Mouse (Mus musculus): ENCODE results near the gene Asna1. TPM values are rescaled to one million over a fixed set of nuclear protein-coding genes. Genes with fewer than 3 reads are reported as not detected.

The Asna1 gene
- 10 to 100 TPM; 66.2 to 69.8 TPM for total RNA-seq (2021)

DNA sequence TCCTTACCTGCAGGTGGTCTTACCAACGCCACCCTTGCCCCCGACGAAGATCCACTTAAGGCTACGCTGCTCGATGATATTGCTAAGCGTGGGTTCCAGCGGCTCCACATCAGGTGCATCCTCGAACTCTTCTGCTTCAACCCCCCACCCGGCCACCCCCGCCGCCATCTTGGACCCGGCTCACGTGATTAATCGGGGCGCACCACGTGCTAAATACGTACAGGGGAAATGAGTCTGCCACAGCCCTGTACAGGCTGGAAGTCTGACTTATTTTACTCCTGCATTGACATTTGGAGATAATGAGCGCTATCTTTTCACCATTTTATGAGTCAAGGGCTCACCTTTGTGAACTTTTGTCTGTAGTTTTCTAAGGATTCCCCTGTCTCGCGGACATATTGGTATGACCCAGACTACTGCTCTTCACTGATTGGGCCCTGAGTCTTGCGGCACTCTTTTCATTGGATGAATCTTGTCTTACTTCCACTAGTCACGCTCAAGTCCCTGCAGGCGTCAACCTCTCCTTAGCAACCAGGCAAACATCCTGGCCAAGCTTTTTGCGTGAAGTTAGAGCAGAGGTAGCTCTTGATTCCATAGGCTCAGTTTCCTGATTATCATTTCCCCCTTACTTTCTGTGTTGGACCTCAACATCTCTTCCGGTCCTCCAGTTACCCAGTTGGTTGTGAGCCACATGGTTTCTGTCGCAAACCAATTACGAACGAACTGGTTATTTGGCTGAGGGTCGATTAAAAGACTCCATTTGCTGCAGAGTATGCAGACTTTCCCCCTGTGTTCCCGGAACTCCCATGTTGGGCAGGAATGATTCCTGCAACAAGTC is at the start of gene Asna1:
TSS of gene Asna1 (minus strand) at position 184 of the 835 bp plus-strand sequence.
- intact Hi-C loops (cut with DNase I) = loop anchor here (5.0 kb wide), 1 partner anchor 48 kb away; the partner anchor contains the start of gene Junb

DNA sequence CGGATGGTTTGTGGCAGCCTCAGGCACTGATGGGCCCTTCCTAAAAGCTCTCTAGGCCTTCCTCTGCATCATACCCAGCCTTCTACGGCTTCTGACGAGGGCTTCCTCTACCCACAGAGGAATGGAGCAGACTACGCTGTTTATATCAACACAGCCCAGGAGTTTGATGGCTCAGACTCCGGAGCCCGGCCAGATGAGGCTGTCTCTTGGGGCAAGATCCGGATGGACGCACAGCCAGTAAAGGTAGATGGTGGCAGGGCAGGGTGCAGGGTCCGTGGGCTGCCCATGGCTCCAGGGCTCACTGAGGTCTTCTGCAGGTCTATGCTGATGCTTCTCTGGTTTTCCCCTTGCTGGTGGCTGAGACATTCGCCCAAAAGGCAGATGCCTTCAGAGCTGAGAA is 49.5 kb upstream of the Asna1 start:
- no peak for DNase-seq
- intact Hi-C loops (cut with DNase I) = no loop called here

More for the DNA sequence above, at the start of gene Asna1:
- peak; percentile 81 to 89 for DNase-seq

DNA sequence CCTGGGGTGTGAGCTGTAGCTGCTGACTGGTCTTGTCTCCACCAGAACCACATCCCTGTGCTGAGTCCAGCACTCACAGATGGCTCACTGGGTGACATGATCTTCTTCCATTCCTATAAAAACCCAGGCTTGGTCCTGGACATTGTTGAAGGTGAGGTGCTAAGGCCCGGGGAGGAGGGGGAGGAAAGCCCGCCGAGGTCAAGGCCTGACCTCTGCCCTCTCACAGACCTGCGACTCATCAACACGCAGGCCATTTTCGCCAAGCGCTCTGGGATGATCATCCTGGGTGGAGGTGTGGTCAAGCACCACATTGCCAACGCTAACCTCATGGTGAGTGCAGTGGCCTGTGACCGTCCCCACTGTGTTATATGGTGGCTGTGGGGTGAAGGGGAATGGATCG is 49.1 kb upstream of the Asna1 start:
- intact Hi-C loops (cut with DNase I) = no loop called here
- DNase-seq = no peak

DNA sequence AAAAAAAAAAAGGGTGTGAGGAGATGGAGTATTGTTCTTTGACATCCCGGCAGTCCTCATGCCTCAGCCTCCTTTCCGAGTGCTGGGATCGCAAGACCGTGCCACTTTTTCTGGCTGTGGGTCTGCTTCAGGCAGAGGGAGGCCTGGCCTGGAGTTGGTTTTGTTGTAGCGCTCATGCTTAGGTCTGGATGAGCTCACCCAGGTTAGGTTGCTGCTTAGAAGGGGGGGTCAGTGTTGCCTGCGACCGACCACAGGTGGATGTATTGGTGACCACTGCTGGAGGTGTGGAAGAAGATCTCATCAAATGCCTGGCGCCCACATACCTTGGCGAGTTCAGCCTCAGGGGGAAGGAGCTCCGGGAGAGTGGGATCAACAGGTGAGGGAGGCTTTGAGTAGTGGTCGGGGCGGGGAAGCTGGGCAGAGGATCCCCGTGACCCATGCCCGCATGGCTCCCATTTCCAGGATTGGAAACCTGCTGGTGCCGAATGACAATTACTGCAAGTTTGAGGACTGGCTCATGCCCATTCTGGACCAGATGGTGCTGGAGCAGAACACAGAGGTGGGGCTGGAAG is 48.0 kb upstream of the Asna1 start:
- no peak for DNase-seq
- intact Hi-C loops (cut with DNase I) = no loop called here

DNA sequence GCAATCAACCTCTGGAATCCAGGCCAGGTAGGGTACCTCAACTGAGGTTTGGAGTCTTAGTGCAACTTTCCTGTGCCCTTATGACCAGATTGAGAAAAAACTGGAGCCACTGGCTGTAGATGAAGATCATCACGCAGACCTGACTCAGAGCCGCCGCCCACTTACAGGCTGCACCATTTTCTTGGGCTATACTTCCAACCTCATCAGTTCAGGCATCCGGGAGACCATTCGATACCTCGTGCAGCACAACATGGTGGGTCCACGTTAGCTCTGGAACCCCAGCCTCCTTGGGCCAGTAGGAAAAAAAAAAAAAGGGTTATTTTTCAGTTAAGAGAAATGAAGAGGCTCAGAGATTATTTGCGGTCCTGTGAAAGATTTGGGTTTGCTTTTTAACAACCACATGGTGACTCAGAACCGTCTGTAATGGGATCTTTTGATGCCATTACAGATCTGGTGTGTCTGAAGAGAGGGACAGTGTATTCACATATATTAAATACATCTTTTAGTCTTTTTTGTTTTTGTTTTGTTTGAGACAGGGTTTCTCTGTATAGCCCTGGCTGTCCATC is 47.4 kb upstream of the Asna1 start:
- DNase-seq = no peak
- intact Hi-C loops (cut with DNase I) = no loop called here

DNA sequence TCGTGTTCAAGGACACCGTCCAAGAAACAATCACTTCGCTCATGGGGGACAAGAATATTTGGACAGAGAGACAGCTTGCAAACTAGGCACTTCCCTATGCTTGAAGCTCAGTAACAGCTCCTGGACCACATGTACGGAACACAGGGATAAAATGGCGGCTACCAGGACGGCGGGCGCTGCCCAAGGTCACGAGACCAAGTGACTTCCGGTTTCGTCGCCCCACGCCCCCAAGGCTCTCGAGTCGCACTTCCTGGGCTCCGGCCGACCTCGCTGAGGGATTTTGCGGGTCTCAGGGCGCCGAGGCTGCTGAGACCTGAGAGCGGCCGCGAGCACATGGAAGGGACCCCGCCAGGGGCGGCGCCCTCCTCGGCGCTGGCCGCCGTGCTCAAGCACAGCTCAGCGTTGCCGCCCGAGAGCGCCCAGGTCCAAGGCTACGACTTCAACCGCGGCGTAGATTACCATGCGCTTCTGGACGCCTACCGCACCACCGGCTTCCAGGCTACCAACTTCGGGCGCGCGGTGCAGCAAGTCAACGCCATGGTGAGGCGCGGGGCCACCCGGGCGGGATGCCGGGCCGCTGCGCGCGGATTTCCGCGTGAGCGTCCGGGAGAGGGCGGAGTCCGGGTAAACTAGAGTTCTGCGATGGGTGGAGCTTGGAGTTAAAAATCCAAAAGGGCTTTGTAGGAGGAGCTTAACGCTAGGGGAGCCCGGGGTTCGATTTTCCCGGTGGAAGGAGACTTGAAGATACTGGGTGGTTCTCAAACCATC is 46.6 kb upstream of the Asna1 start, which contains the start of gene Dhps:
TSS of gene Dhps (plus strand) at position 244 of the 768 bp plus-strand sequence.
- intact Hi-C loops (cut with DNase I) = no loop called here

GRCm38 (mm10) chr8:85071041-85071440 is 46.0 kb upstream of the Asna1 start:
- no peak for DNase-seq
- intact Hi-C loops (cut with DNase I) = no loop called here

More for the DNA sequence above, 46.6 kb upstream of the Asna1 start, which contains the start of gene Dhps:
- DNase-seq = peak; percentile 89 to 92

GRCm38 (mm10) chr8:85067982-85068381 is 42.9 kb upstream of the Asna1 start, which contains the start of gene Gm5741:
Gm5741 (minus strand) TSS chr8:85067982.
- intact Hi-C loops (cut with DNase I) = no loop called here
- no peak for DNase-seq

DNA sequence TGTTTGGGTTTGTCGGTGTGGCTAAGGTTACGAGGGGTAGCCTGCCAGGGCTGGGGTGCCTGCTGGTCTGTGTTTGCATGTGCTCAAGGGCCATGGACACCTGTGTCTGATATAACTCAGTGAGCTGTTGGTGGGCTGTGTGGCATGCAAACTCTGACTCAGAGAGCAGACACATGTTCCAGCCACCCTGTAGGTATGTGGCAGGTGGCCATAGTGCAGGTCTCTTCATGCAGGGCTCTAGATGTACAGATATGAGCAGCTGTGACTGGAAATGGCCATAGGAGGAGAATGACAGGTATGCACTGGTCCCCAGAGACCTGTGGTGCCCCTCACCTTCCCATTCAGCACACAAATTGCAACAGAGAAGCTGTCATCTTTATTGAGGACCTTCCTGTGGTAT is 42.1 kb upstream of the Asna1 start:
- no peak for DNase-seq
- intact Hi-C loops (cut with DNase I) = no loop called here

GRCm38 (mm10) chr8:85065213-85065612 is 40.1 kb upstream of the Asna1 start:
- intact Hi-C loops (cut with DNase I) = no loop called here
- DNase-seq = no peak

- DNase-seq = no peak
- intact Hi-C loops (cut with DNase I) = no loop called here
Observed at GRCm38 (mm10) chr8:85062603-85063002, 37.5 kb upstream of the Asna1 start.

DNA sequence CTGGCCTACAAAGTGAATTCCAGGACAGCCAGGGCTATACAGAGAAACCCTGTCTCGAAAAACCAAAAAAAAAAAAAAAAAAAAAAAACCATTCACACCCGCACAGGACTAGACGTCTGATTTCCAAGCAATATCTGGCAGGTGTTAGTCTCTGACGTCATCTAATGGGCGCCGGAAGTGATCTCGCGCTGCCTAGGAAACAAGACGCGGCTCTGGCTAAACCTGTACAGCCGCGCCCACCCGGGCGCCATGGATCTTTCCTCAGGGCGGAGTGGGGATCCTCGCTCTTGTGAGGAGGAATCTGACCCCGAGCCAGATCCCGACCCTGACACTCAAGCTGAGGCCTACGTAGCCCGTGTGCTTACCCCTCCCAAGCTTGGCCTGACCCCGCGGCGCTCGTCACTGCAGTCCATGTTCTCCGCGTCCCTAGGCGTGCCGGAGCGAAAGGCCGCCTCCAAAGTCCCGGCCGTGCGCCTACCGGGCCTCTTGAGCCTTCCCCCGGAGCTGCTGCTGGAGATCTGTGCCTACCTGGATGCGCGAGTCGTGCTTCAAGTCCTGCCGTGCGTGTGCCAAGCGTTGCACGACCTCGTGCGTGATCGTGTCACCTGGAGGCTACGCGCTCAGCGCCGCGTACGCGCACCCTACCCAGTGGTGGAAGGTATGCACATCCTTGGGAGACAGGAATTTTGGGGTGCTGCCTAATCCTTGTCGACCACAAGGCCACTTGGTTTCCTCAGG is 35.0 kb upstream of the Asna1 start, which contains the start of gene Fbxw9:
TSS of gene Fbxw9 (plus strand) at position 177 of the 738 bp plus-strand sequence.
- peak; percentile 85 to 88 for DNase-seq
- intact Hi-C loops (cut with DNase I) = loop anchor here (2.0 kb wide), 1 partner anchor 23 kb away; the partner anchor contains the start of gene Tnpo2

DNA sequence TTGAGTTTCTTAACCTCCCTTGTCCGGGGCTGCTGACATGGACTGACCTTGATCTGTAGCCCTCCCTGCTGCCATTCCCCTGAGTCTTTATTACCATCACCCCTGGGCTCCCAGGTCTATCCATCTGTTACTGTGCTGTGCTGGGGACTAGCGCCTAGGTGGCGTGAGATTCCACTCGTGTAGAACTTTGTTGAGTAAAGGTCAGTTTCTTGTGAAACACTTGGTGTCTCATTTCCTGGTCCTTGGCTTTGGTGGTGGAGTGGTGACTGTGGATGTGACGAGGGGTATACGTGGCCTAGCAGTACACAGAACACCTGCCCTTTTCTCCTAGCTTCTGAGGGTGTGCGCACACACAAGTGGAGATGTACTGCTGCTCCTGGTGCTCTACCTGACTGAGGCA is 32.3 kb upstream of the Asna1 start:
- no peak for DNase-seq
- intact Hi-C loops (cut with DNase I) = no loop called here

GRCm38 (mm10) chr8:85043619-85044018 is 18.5 kb upstream of the Asna1 start:
- DNase-seq = no peak
- intact Hi-C loops (cut with DNase I) = no loop called here

- intact Hi-C loops (cut with DNase I) = loop anchor here (2.0 kb wide), 1 partner anchor 23 kb away; the partner anchor contains the start of gene Fbxw9
- DNase-seq = peak; percentile 48 to 59
Observed at GRCm38 (mm10) chr8:85037681-85038531, 12.8 kb upstream of the Asna1 start.

DNA sequence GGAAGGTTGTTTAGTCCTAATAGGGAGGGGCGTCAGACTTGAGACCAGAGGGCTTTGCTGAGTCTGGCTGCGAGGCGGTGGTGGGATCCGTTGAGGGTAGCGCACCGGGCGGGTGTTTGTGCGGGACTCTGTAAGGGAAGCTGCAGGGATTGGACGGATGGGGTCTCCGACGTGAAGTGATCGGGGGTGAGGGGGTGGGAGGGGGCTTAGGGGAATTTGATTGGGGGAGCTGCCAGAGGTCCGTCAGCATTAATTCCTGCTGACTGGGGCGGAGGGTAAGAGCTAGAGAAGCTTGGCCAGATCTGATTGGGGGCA is 12.2 kb upstream of the Asna1 start:
- intact Hi-C loops (cut with DNase I) = loop anchor here (2.0 kb wide), 1 partner anchor 23 kb away; the partner anchor contains the start of gene Fbxw9
- no peak for DNase-seq

DNA sequence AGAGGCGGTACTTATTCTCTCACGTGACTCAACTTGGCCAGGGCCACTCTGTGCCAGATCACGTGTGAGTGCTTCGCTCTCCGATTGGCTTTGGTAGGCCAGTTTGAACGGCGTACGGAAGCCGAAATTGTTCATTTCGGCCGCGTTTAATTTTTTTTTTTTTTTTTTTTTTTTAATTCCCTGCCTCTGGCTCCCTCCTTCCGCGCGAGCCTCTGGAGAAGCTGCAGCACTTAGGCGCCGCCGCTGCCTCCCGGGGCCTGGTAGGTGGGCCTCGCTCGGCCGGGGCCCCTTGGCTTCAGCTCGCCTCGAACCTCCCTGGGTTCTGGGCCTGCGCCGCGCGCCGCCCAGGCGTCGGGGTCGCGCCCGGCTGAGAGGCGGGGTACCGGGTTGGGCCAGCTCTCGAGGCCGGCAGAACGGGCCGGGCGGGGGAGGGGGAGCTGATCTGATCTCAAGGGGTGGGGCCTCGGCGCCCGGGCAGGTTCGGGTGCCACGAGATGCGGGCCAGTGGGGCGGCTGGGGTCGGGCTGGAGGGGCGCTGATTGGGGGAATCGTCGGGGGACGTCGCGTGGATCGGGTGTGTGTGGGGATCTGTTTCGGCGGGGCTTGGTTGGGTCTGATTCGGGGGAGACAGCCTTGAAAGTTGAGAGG is 11.8 kb upstream of the Asna1 start, which contains the start of gene Tnpo2:
TSS of gene Tnpo2 (plus strand) at position 198 of the 648 bp plus-strand sequence.
- intact Hi-C loops (cut with DNase I) = loop anchor here (2.0 kb wide), 1 partner anchor 24 kb away; the partner anchor contains the start of gene Fbxw9

DNA sequence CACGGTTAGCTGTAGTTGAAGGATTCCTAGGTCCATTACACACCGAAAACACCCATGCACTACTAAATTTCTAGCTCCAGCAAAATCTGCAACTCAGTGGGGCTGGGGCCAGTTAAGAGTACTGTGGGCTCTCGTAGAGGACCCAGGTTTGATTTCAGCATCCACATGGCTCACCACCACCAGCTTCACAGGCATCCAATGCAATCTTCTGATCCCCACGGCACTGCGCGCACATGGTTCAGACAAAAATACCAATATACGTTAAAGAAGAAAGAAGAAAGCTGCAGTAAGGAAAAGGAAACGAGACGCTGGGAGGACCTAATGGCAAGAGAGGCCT is 11.3 kb upstream of the Asna1 start:
- intact Hi-C loops (cut with DNase I) = loop anchor here (2.0 kb wide), 1 partner anchor 24 kb away; the partner anchor contains the start of gene Fbxw9
- no peak for DNase-seq

More for the DNA sequence above, 11.8 kb upstream of the Asna1 start, which contains the start of gene Tnpo2:
- peak; percentile 85 to 86 for DNase-seq

All from heart, postnatal 36 days (tissue).